Mouse (Mus musculus) midbrain, embryonic 12.5 days (tissue): Measurements from ENCODE around the gene Cdyl2. TPM values are rescaled to one million over a fixed set of nuclear protein-coding genes. Genes with fewer than 3 reads are reported as not detected.

Experiments used
- polyA plus RNA-seq: library from polyadenylated mRNA; unstranded; fragments of >200 nt; fragmentation: Nextera tagmentation; extraction: Ambion mirVana; gene quantifications from 2 replicates; pipeline ENCODE4 v1.2.1, GENCODE M21; 2016

The Cdyl2 gene
- polyA plus RNA-seq, 1 experiment from 2014 or later: 6.9 TPM

Other genes starting within 250 kb of the Cdyl2 start
- gene Dynlrb2, start 228.0 kb downstream of the Cdyl2 start, polyA plus RNA-seq: 1.3 and 4.4 TPM in 2 replicates
- gene Cmc2, start 188.5 kb upstream of the Cdyl2 start, polyA plus RNA-seq: 65.5 and 76.1 TPM in 2 replicates
- 32.7 and 35.6 TPM in 2 replicates for gene Cenpn, start 188.7 kb upstream of the Cdyl2 start, polyA plus RNA-seq
- gene Atmin, start 210.4 kb upstream of the Cdyl2 start, polyA plus RNA-seq: 17.7 and 20.8 TPM in 2 replicates
- 4.3 and 5.2 TPM in 2 replicates for gene 1700030J22Rik, start 246.0 kb upstream of the Cdyl2 start, polyA plus RNA-seq